Mouse (Mus musculus) embryonic fibroblast, embryonic 13.5 days (primary cell): Measurements from ENCODE around the gene 9430097D07Rik.

Experiments used
- CTCF ChIP-seq: IDR thresholded peaks from 2 replicates; pipeline ENCODE4 v1.5.1; 2011; ENCODE audit warnings: mild to moderate bottlenecking, control low read depth, low read length, moderate library complexity, borderline replicate concordance; ENCODE audit not compliant: insufficient read depth
- POLR2A ChIP-seq: IDR thresholded peaks from 2 replicates; pipeline ENCODE4 v1.6.1; 2011; ENCODE audit warnings: low read depth, mild to moderate bottlenecking, control low read depth, low read length, moderate library complexity

DNA sequence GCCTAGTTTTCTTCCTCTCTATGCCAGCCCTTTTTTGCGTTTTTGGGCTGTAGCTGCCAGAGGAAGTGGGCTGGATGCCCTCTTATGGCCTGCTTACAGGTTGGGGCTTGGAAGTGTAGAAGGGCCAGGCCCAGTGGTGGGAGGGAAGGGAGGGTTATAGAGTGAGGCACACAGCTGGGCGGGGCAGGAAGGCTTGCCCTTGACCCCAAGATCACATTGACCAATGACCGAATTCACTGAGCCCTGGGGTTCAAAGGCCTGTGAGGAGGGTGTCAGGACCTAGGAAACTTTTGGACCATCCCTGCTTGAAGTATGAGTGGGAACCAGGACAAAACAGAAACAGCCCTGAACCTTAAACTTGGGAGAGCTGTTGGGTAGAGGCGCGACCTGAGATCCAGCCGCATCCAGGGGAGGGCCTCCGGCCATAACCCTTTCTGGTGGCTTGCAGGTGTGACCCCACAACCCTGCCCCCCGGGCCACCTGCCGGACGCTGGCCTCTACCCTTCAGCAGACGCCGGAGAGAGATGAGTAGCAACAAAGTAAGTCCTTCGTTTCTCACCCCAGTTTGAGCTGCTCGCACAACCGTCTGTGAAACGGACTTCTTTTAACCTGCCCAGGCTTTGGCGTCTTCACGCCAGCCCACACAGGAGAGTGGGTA lies 33.4 kb upstream of the 9430097D07Rik start:
- TF ChIP-seq CTCF (no peak), POLR2A (no peak; the same call in 1 of the 2 replicates)
